Mouse (Mus musculus): Measurements from ENCODE around the gene Hbs1l. TPM values are rescaled to one million over a fixed set of nuclear protein-coding genes. Genes with fewer than 3 reads are reported as not detected.

Hbs1l gene
- total RNA-seq, 1 experiment from 2014 or later: 115 TPM

Other genes starting within 250 kb of the Hbs1l start
- 9.9 to 15.6 TPM (median 14.3 TPM) in 3 replicates for gene Myb, start 135.0 kb upstream of the Hbs1l start, total RNA-seq (2017)
- gene Aldh8a1, start 81.3 kb downstream of the Hbs1l start, total RNA-seq (2017): not detected in 3 replicates

All from monocyte, adult 5-6 weeks (primary cell).